Mouse (Mus musculus) spleen, postnatal 4 days (tissue): ENCODE results near the gene Stard13.

Experiments
- DNase-seq, 2 experiments: peaks; one replicate each; pipeline ENCODE4 v3.0.0; 2022; ENCODE audit warnings: low spot score in 2 of 2

Gene Stard13

GRCm38 (mm10) chr5:151022026-151022425 is 211.6 kb downstream of the Stard13 start:
- no peak for DNase-seq

- no peak for DNase-seq
Observed at GRCm38 (mm10) chr5:151020831-151021230, 212.8 kb downstream of the Stard13 start.

- no peak for DNase-seq
Observed at GRCm38 (mm10) chr5:151020031-151020820, 213.4 kb downstream of the Stard13 start.

GRCm38 (mm10) chr5:151018959-151019358 is 214.7 kb downstream of the Stard13 start:
- no peak for DNase-seq

- no peak for DNase-seq
Observed at GRCm38 (mm10) chr5:151018450-151018849, 215.2 kb downstream of the Stard13 start.

- DNase-seq: no peak
Observed at GRCm38 (mm10) chr5:151004216-151004755, 229.3 kb downstream of the Stard13 start.

GRCm38 (mm10) chr5:151002051-151002450 is 231.6 kb downstream of the Stard13 start:
- no peak for DNase-seq

- DNase-seq: no peak
Observed at GRCm38 (mm10) chr5:151001111-151001510, 232.5 kb downstream of the Stard13 start.

- no peak for DNase-seq
Observed at GRCm38 (mm10) chr5:150996586-150996985, 237.1 kb downstream of the Stard13 start.

GRCm38 (mm10) chr5:150994096-150994495 is 239.5 kb downstream of the Stard13 start:
- no peak for DNase-seq
